Mouse (Mus musculus) heart, embryonic 12.5 days (tissue): ENCODE measurements around the gene Gm11937. TPM values are rescaled to one million over a fixed set of nuclear protein-coding genes. Genes with fewer than 3 reads are reported as not detected.
"Not testable (repeated sequence)": the region's sequence is repeated elsewhere in the genome, so short reads cannot be mapped to it uniquely, and the experiment has no call there.

Source experiments
- ATAC-seq: fragments of 200-750 bp; cut with Nextera tagmentation; 2 replicates; pipeline ENCODE4 v1.8.0; 2017; ENCODE audit warnings: moderate TSS enrichment, moderate library complexity; ENCODE audit not compliant: insufficient number of reproducible peaks, low FRiP score
- H3K27ac ChIP-seq: fragments of 300-500 bp; sonication (generic); 2 replicates; pipeline ENCODE4 v1.5.1; 2016; ENCODE audit warnings: mild to moderate bottlenecking, moderate library complexity; ENCODE audit not compliant: poor library complexity, severe bottlenecking
- H3K27me3 ChIP-seq: fragments of 300-500 bp; sonication (generic); replicated peaks from 2 replicates; pipeline ENCODE4 v1.6.1; 2016; ENCODE audit warnings: mild to moderate bottlenecking, moderate library complexity
- H3K36me3 ChIP-seq: fragments of 300-500 bp; sonication (generic); 2 replicates; pipeline ENCODE4 v1.6.1; 2016; ENCODE audit warnings: mild to moderate bottlenecking, moderate library complexity
- H3K4me1 ChIP-seq: fragments of 300-500 bp; sonication (generic); replicated peaks from 2 replicates; pipeline ENCODE4 v1.6.1; 2016; ENCODE audit warnings: mild to moderate bottlenecking
- H3K4me2 ChIP-seq: fragments of 300-500 bp; sonication (generic); 2 replicates; pipeline ENCODE4 v1.6.1; 2016; ENCODE audit warnings: mild to moderate bottlenecking, moderate library complexity
- H3K4me3 ChIP-seq: fragments of 300-500 bp; sonication (generic); 2 replicates; pipeline ENCODE4 v1.5.1; 2016; ENCODE audit warnings: mild to moderate bottlenecking
- H3K9ac ChIP-seq: fragments of 300-500 bp; sonication (generic); 2 replicates; pipeline ENCODE4 v1.6.1; 2016; ENCODE audit warnings: mild to moderate bottlenecking, moderate library complexity
- H3K9me3 ChIP-seq: fragments of 300-500 bp; sonication (generic); replicated peaks from 2 replicates; pipeline ENCODE4 v1.6.1; 2016; ENCODE audit warnings: mild to moderate bottlenecking, moderate library complexity
- WGBS: fragments of 180-500 bp; shearing (Covaris S2); methylation state at CpG from one replicate; pipeline ENCODE4 v1.1.7; 2016; 5-methylcytosine and 5-hydroxymethylcytosine counted together
- polyA plus RNA-seq: library from polyadenylated mRNA; unstranded; fragments of >200 nt; fragmentation: Nextera tagmentation; extraction: Ambion mirVana; gene quantifications from 2 replicates; pipeline ENCODE4 v1.2.1, GENCODE M21; 2016

The Gm11937 gene
- polyA plus RNA-seq = not detected in 2 replicates

DNA sequence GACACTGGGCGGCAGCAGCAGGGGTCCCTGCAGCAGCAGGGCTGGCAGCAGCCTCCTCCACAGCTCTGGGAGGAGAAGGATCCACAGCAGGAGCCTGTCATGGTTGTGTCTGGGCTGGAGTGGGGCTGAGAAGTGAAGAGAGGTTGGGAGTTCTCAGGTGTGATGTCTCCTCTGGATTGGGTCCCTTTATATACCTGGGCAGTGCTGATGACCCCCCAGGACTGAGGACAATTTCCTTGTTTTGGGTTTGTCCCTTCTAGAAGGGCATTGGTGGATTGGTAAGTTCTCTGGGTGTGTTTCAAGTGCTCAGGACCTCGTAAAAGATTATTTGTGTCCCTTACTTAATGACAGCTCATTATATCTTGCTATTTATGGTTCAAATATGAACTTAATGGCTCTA, at the start of gene Gm11937:
TSS of gene Gm11937 (minus strand) at position 101 of the 400 bp plus-strand sequence.
- H3K27ac ChIP-seq, H3K4me1 ChIP-seq, H3K4me2 ChIP-seq, H3K9me3 ChIP-seq, H3K36me3 ChIP-seq, H3K27me3 ChIP-seq, H3K9ac ChIP-seq, ATAC-seq, H3K4me3 ChIP-seq: not testable (repeated sequence)
- WGBS = 54% methylated on average over 1 of the region's 2 CpGs

- Histone ChIP-seq H3K4me1 (no peaks in the 10 kb centered on the region), H3K27ac (no peak overlapping the region), H3K9ac (no peak overlapping the region), H3K4me2 (no peak overlapping the region), H3K9me3 (no peaks in the 10 kb centered on the region; the same call in 1 of the 2 replicates), H3K27me3 (no peaks in the 10 kb centered on the region), H3K4me3 (no peak overlapping the region), H3K36me3 (no peaks in the 10 kb centered on the region)
- no peak for ATAC-seq
- 85% methylated on average over 4 of the region's 4 CpGs for WGBS
Observed at GRCm38 (mm10) chr11:99659256-99659655, 49.3 kb upstream of the Gm11937 start.

GRCm38 (mm10) chr11:99658467-99659010, 48.5 kb upstream of the Gm11937 start, which contains the start of gene Gm11563:
Gene Gm11563 (minus strand): TSS chr11:99658960.
- not testable (repeated sequence) for H3K4me1 ChIP-seq, H3K4me3 ChIP-seq, H3K27ac ChIP-seq, H3K4me2 ChIP-seq, H3K9ac ChIP-seq, H3K27me3 ChIP-seq, H3K36me3 ChIP-seq, H3K9me3 ChIP-seq, ATAC-seq
- 55% methylated on average over 10 of the region's 10 CpGs for WGBS

- no peak for ATAC-seq
- WGBS = 47% methylated on average over 5 of the region's 5 CpGs
- H3K4me2 ChIP-seq = no peak overlapping the region
Observed at GRCm38 (mm10) chr11:99657051-99657450, 47.1 kb upstream of the Gm11937 start.

GRCm38 (mm10) chr11:99650136-99650535, 40.1 kb upstream of the Gm11937 start, which contains the start of gene Gm11555:
Gene Gm11555 (minus strand): TSS chr11:99650236.
- no peaks in the 10 kb centered on the region for H3K36me3 ChIP-seq
- ATAC-seq = no peak
- no peak within 1 kb of the TSS for H3K9ac ChIP-seq
- no peak within 1 kb of the TSS for H3K4me2 ChIP-seq
- no peaks in the 10 kb centered on the region for H3K4me1 ChIP-seq
- no peaks in the 10 kb centered on the region for H3K27me3 ChIP-seq
- no peaks in the 10 kb centered on the region for H3K9me3 ChIP-seq
- WGBS = 79% methylated on average over 2 of the region's 2 CpGs
- no peak within 1 kb of the TSS for H3K4me3 ChIP-seq
- H3K27ac ChIP-seq = no peak within 1 kb of the TSS

More at GRCm38 (mm10) chr11:99657051-99657450, 47.1 kb upstream of the Gm11937 start:
- Histone ChIP-seq H3K36me3 (no peaks in the 10 kb centered on the region), H3K9ac (no peak overlapping the region), H3K27me3 (no peaks in the 10 kb centered on the region), H3K4me3 (no peak overlapping the region), H3K4me1 (no peaks in the 10 kb centered on the region), H3K27ac (no peak overlapping the region), H3K9me3 (no peaks in the 10 kb centered on the region; the same call in 1 of the 2 replicates)

DNA sequence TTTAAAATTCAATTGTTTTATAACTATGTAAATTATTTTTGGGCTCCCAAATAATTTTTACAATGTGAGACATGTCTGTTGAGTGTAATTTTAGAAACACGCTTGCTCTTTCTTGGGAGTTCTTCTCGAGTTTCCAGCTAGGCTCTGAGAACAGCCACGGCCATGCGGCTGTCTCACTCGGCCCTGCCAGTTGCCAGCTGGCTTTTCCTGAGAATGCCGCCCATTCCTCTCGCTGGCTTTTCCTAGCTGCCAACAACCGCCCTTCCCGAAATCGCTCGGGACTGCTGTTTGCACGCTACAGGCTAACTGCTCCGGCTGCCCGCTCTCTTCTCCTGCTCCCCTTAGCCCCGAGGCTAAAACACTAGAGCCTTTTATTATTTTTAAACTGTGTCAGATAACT, 36.5 kb upstream of the Gm11937 start:
- H3K4me1 ChIP-seq = no peaks in the 10 kb centered on the region
- H3K9me3 ChIP-seq = no peaks in the 10 kb centered on the region
- H3K4me2 ChIP-seq = no peak overlapping the region
- 82% methylated on average over 15 of the region's 15 CpGs for WGBS
- no peak overlapping the region for H3K27ac ChIP-seq
- H3K27me3 ChIP-seq = 0 out of 2 replicates have a peak, but pooled peaks cover 3% of the 10 kb centered on the region
- H3K36me3 ChIP-seq = no peaks in the 10 kb centered on the region
- ATAC-seq = no peak
- no peak overlapping the region for H3K4me3 ChIP-seq
- no peak overlapping the region for H3K9ac ChIP-seq

GRCm38 (mm10) chr11:99644351-99644750, 34.4 kb upstream of the Gm11937 start:
- H3K4me2 ChIP-seq = no peak overlapping the region
- no peak for ATAC-seq
- 0 out of 2 replicates have a peak, but pooled peaks cover 3% of the 10 kb centered on the region for H3K27me3 ChIP-seq

DNA sequence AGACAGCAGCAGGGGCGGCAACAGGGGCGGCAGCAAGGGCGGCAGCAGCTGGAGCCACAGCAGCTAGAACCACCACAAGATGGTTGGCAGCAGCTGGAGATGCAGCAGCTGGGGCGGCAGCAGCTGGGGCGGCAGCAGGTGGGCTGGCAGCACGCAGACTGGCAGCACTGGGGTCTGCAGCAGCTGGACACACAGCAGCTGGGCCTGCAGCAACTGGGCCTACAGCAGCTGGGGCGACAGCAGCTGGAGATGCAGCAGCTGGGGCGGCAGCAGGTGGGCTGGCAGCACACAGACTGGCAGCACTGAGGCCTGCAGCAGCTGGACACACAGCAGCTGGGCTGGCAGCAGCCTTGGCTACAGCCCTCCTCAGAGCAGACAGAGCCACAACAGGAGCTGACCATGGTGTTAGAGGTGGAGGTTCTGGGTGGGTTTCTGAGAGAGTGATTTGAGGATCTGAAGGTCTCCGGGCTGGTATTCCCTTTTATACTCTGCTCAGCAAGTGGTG, 33.7 kb upstream of the Gm11937 start, which contains the start of gene Krtap4-7:
TSS of gene Krtap4-7 (minus strand) at position 455 of the 505 bp plus-strand sequence.
- WGBS = 79% methylated on average over 9 of the region's 9 CpGs
- not testable (repeated sequence) for H3K9me3 ChIP-seq, H3K27me3 ChIP-seq, H3K9ac ChIP-seq, H3K27ac ChIP-seq, H3K4me1 ChIP-seq, H3K4me2 ChIP-seq, H3K36me3 ChIP-seq, H3K4me3 ChIP-seq, ATAC-seq

More at GRCm38 (mm10) chr11:99644351-99644750, 34.4 kb upstream of the Gm11937 start:
- H3K9me3 ChIP-seq = no peaks in the 10 kb centered on the region
- H3K36me3 ChIP-seq = no peaks in the 10 kb centered on the region
- no peak overlapping the region for H3K27ac ChIP-seq
- H3K4me3 ChIP-seq = no peak overlapping the region
- H3K9ac ChIP-seq = no peak overlapping the region
- WGBS = 73% methylated on average over 3 of the region's 3 CpGs
- no peaks in the 10 kb centered on the region for H3K4me1 ChIP-seq

DNA sequence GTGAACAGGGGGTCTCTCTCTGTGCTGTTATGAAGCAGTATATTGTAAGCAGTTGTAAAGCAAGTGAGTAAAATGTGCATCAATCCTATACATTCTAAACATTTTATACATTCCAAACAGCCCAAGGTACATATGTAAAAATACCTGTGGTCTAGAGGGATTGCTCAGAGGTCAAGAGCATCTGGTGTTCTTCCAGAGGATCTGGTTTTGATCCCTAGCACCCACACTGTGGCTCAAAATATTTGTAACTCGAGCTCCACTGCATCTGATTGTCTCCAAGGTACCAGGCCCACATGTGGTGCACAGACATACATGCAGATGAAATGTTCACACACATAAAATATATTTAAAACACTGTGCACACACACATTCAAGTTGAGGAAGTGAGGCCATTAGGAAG, 30.9 kb upstream of the Gm11937 start:
- no peak for ATAC-seq
- Histone ChIP-seq H3K9me3 (no peaks in the 10 kb centered on the region), H3K4me2 (no peak overlapping the region), H3K4me3 (no peak overlapping the region), H3K9ac (no peak overlapping the region), H3K27ac (no peak overlapping the region), H3K4me1 (no peaks in the 10 kb centered on the region), H3K36me3 (no peaks in the 10 kb centered on the region), H3K27me3 (0 out of 2 replicates have a peak, but pooled peaks cover 6% of the 10 kb centered on the region)
- WGBS = 36% methylated on average over 1 of the region's 1 CpGs

DNA sequence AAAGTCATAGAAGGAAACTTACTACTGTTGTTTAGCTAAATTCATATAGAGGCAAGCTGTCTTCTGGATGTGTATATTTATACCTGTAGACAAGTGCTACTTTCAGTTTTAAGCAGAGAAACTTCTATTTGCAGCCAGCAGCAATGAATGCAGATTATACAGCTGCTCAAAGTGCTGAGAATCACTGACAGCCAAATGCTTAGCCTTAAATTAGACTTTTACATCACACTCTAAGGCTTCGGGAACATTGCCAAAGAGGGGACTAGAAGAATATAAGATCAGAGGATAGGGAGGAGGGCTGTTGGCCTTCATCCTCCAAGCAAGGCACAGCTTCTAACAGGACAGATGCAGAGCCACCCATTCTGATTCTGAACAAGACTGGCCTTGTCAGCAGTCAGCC, 27.1 kb upstream of the Gm11937 start:
- no peak for ATAC-seq
- no peak overlapping the region for H3K4me2 ChIP-seq
- H3K36me3 ChIP-seq = no peaks in the 10 kb centered on the region
- no peaks in the 10 kb centered on the region for H3K9me3 ChIP-seq
- H3K4me1 ChIP-seq = no peaks in the 10 kb centered on the region
- no peak overlapping the region for H3K27ac ChIP-seq
- no peak overlapping the region for H3K4me3 ChIP-seq
- peaks cover 8% of the 10 kb centered on the region for H3K27me3 ChIP-seq
- H3K9ac ChIP-seq = no peak overlapping the region
- WGBS = 54% methylated on average over 1 of the region's 1 CpGs

DNA sequence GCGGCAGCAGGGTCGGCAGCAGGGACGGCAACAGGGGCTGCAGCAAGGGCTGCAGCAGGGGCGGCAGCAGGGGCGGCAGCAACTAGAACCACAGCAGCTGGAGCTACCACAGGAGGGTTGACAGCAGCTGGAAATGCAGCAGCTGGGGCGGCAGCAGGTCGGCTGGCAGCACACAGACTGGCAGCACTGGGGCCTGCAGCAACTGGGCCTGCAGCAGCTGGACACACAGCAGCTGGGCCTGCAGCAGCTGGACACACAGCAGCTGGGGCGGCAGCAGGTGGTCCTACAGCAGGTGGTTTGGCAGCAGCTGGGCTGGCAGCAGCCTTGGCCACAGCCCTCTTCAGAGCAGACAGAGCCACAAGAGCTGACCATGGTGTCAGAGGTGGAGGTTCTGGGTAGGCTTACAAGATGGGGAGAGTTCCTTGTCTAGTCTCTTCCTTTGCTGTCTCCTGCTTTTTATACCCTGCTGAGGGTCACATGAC, 24.7 kb upstream of the Gm11937 start, which contains the start of gene Krtap4-2:
TSS of gene Krtap4-2 (minus strand) at position 432 of the 482 bp plus-strand sequence.
- H3K36me3 ChIP-seq = no peaks in the 10 kb centered on the region
- H3K4me2 ChIP-seq = no peak within 1 kb of the TSS
- H3K9me3 ChIP-seq = no peaks in the 10 kb centered on the region
- WGBS = 34% methylated on average over 8 of the region's 8 CpGs
- no peaks in the 10 kb centered on the region for H3K4me1 ChIP-seq
- ATAC-seq = no peak
- peaks cover 8% of the 10 kb centered on the region for H3K27me3 ChIP-seq
- H3K9ac ChIP-seq = no peak within 1 kb of the TSS
- no peak within 1 kb of the TSS for H3K27ac ChIP-seq
- H3K4me3 ChIP-seq = no peak within 1 kb of the TSS
